Mouse (Mus musculus) cortical plate, adult 2 months (tissue): ENCODE measurements at regions not wholly inside any gene's neighbourhood (a gene's known extent, or its start where the extent isn't known, plus 50 kb on each side); places are given as distances from the start of the nearest gene placed in this dataset.
"Not testable (repeated sequence)": the region's sequence is repeated elsewhere in the genome, so short reads cannot be mapped to it uniquely, and the experiment has no call there.

ENCODE experiments used
- H3K27ac ChIP-seq: fragments of 200-500 bp; 2 replicates; pipeline ENCODE4 v1.5.1; 2012; ENCODE audit warnings: low read length, control low read depth, inconsistent platforms; ENCODE audit not compliant: insufficient read depth
- H3K4me1 ChIP-seq: fragments of 200-500 bp; 2 replicates; pipeline ENCODE4 v1.6.1; 2011; ENCODE audit warnings: low read length; ENCODE audit not compliant: control insufficient read depth, insufficient read depth
- H3K4me3 ChIP-seq: fragments of 200-500 bp; 2 replicates; pipeline ENCODE4 v1.5.1; 2011; ENCODE audit warnings: mild to moderate bottlenecking, low read length, control low read depth; ENCODE audit not compliant: insufficient read depth
- CTCF ChIP-seq: fragments of 200-500 bp; IDR thresholded peaks from 2 replicates; pipeline ENCODE4 v1.5.1; 2011; ENCODE audit warnings: mild to moderate bottlenecking, control low read depth, low read length; ENCODE audit not compliant: insufficient read depth; ENCODE audit errors: extremely low read depth
- POLR2A ChIP-seq: fragments of 200-500 bp; IDR thresholded peaks from 2 replicates; pipeline ENCODE4 v1.6.1; 2011; ENCODE audit warnings: mild to moderate bottlenecking, low read length, control low read depth; ENCODE audit not compliant: insufficient read depth; ENCODE audit errors: extremely low read depth

GRCm38 (mm10) chr13:5920422-5920821, 59.1 kb downstream of the Klf6 start:
- no peak for TF ChIP-seq POLR2A
- TF ChIP-seq CTCF, result no peak
- no peaks in the 10 kb centered on the region for H3K4me1 ChIP-seq
- no peak overlapping the region for H3K27ac ChIP-seq
- no peak overlapping the region for H3K4me3 ChIP-seq

DNA sequence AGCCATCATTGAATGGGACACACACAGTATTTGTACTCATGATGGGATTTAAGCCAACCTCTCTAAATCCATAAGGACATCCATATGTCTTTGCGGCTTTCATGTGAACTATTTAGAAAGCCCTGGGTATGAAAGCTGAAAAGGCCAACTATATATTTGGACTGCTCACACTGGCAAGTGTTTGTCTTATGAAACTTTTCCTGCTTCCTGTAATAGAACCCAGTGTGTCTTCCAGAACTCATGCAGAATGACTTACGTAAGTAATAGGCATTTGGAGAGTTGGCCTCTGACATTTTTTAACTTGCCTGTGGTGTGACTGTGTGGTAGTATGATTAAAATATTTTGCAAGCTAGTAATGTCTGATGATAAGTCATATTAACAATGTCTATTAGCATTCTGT, 70.2 kb downstream of the Klf6 start:
- Histone ChIP-seq H3K27ac (no peak overlapping the region), H3K4me3 (no peak overlapping the region), H3K4me1 (no peaks in the 10 kb centered on the region)
- TF ChIP-seq POLR2A, result no peak
- TF ChIP-seq CTCF, result no peak

- TF ChIP-seq POLR2A, result no peak
- no peak for TF ChIP-seq CTCF
- H3K4me1 ChIP-seq, result no peaks in the 10 kb centered on the region
- H3K27ac ChIP-seq, result no peak overlapping the region
- H3K4me3 ChIP-seq, result no peak overlapping the region
Observed at GRCm38 (mm10) chr13:5937436-5937835, 76.2 kb downstream of the Klf6 start.

- Histone ChIP-seq H3K4me3 (no peak overlapping the region), H3K4me1 (no peaks in the 10 kb centered on the region), H3K27ac (no peak overlapping the region)
- TF ChIP-seq POLR2A (no peak), CTCF (no peak)
Observed at GRCm38 (mm10) chr13:5937970-5938369, 76.7 kb downstream of the Klf6 start.

GRCm38 (mm10) chr13:5939368-5939767, 78.1 kb downstream of the Klf6 start:
- Histone ChIP-seq H3K4me1 (no peaks in the 10 kb centered on the region), H3K27ac (no peak overlapping the region), H3K4me3 (no peak overlapping the region)
- TF ChIP-seq POLR2A, result no peak
- TF ChIP-seq CTCF, result no peak

- Histone ChIP-seq H3K4me3 (no peak overlapping the region), H3K4me1 (no peaks in the 10 kb centered on the region), H3K27ac (no peak overlapping the region)
- no peak for TF ChIP-seq POLR2A
- no peak for TF ChIP-seq CTCF
Observed at GRCm38 (mm10) chr13:5952863-5953262, 91.6 kb downstream of the Klf6 start.

GRCm38 (mm10) chr13:5955121-5955520, 93.8 kb downstream of the Klf6 start:
- H3K27ac ChIP-seq, H3K4me3 ChIP-seq, H3K4me1 ChIP-seq: not testable (repeated sequence)

- TF ChIP-seq CTCF (no peak), POLR2A (no peak)
Observed at GRCm38 (mm10) chr13:5956145-5956544, 94.9 kb downstream of the Klf6 start.

GRCm38 (mm10) chr13:5962947-5963346, 101.7 kb downstream of the Klf6 start:
- no peak for TF ChIP-seq POLR2A
- no peaks in the 10 kb centered on the region for H3K4me1 ChIP-seq
- no peak overlapping the region for H3K4me3 ChIP-seq
- no peak overlapping the region for H3K27ac ChIP-seq

More at GRCm38 (mm10) chr13:5956145-5956544, 94.9 kb downstream of the Klf6 start:
- no peaks in the 10 kb centered on the region for H3K4me1 ChIP-seq
- H3K4me3 ChIP-seq, result no peak overlapping the region
- H3K27ac ChIP-seq, result no peak overlapping the region

DNA sequence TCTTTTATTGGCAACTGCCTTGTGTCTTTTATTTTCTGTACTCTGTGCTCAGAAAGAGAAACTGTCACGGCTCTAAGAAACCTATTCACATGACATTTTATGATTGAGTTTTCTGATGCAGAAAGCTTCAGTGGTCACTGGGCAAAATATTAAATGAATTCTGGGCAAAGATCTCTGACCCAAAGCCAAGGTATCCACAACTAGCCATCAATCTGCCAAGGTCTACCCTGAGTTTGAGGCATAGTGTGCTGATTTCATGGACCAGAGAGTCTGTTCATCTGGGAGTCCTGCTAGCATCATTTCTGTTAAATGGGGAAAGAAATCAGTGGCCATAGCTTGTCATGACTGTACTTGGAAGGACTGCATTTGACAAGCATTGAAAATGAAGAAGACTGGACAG, 103.3 kb downstream of the Klf6 start:
- TF ChIP-seq POLR2A (no peak), CTCF (no peak)
- no peak overlapping the region for H3K27ac ChIP-seq

GRCm38 (mm10) chr13:5978615-5979014, 117.3 kb downstream of the Klf6 start:
- no peaks in the 10 kb centered on the region for H3K4me1 ChIP-seq
- H3K27ac ChIP-seq, result no peak overlapping the region
- no peak overlapping the region for H3K4me3 ChIP-seq
- TF ChIP-seq CTCF, result no peak

More for the DNA sequence above, 103.3 kb downstream of the Klf6 start:
- H3K4me1 ChIP-seq, result no peaks in the 10 kb centered on the region
- H3K4me3 ChIP-seq, result no peak overlapping the region
